9 mouse cellular contexts compared by ENCODE assay signal in genomic region chr15:85655751-85656167, GRCm38 (mm10).
DNase-seq lines count a peak whose midpoint lies in the region; ATAC-seq and TF ChIP-seq lines count a peak whose summit lies in the region.
"Had no signal": no experiment of that assay in that cellular context is flagged by ENCODE, and none has a peak within 500 bp of the region (broad histone marks: within the 10 kb centered on the region; RNA-seq: fewer than 3 reads in every experiment).

No protein-coding gene starts in this region.

- 58% methylated on average over 6 of the region's 6 CpGs for WGBS in kidney, postnatal 0 days
- WGBS in kidney, embryonic 14.5 days, result 64% methylated on average over 6 of the region's 6 CpGs
- 59% methylated on average over 6 of the region's 6 CpGs for WGBS in limb, embryonic 10.5 days

- 0 out of 2 replicates have a peak overlapping the region, but pooled peaks have one; percentile 18 for H3K9ac ChIP-seq in kidney, postnatal 0 days (ENCODE audit: low read depth, low read length)
- H3K9ac ChIP-seq in kidney, embryonic 14.5 days (ENCODE audit: low read depth, low read length), result no peak overlapping the region

- H3K4me3 ChIP-seq in kidney, postnatal 0 days (replicated peaks; ENCODE audit: low read depth, low read length), result no peak overlapping the region
- H3K4me3 ChIP-seq in kidney, embryonic 14.5 days (ENCODE audit: low read length), result no peak overlapping the region
- no peak overlapping the region for H3K4me3 ChIP-seq in limb, embryonic 10.5 days
- H3K4me3 ChIP-seq: megakaryocyte, embryonic 14.5 days had no signal

- no peaks in the 10 kb centered on the region for H3K36me3 ChIP-seq in kidney, postnatal 0 days (ENCODE audit: insufficient read depth, low read length)
- H3K36me3 ChIP-seq in kidney, embryonic 14.5 days (ENCODE audit: control insufficient read depth, insufficient read depth, low read length), result no peaks in the 10 kb centered on the region
- H3K36me3 ChIP-seq in limb, embryonic 10.5 days, result no peaks in the 10 kb centered on the region

- no peak for ATAC-seq in kidney, postnatal 0 days (replicated peaks; ENCODE audit: low FRiP score, low read depth)
- no peak for ATAC-seq in kidney, embryonic 14.5 days (ENCODE audit: low FRiP score, low TSS enrichment)
- ATAC-seq in erythroblast, adult 5-6 weeks (replicated peaks; ENCODE audit: low FRiP score, poor library complexity, severe bottlenecking), result no peak

- H3K4me2 ChIP-seq in kidney, postnatal 0 days (ENCODE audit: low read length), result 0 out of 2 replicates have a peak overlapping the region, but pooled peaks have one; percentile 7
- no peak overlapping the region for H3K4me2 ChIP-seq in kidney, embryonic 14.5 days (replicated peaks; ENCODE audit: low read depth, low read length)

- DNase-seq in kidney, postnatal 0 days (ENCODE audit: low spot score), result no peak
- peak; percentile 53 for DNase-seq in adrenal gland, postnatal 14 days
- DNase-seq in cerebellum, postnatal 14 days, result peak; percentile 68 to 74
- DNase-seq in limb, embryonic 10.5 days (ENCODE audit: low spot score), result no peak
- DNase-seq in thymus, adult 18-20 months, result no peak
- no peak for DNase-seq in gastrocnemius, postnatal 10 days

- TF ChIP-seq CTCF in kidney, postnatal 0 days (IDR thresholded peaks at IDR 0.05; ENCODE audit: low read depth), result no peak

- H3K27me3 ChIP-seq in kidney, postnatal 0 days (ENCODE audit: insufficient read depth, low read length), result no peaks in the 10 kb centered on the region
- H3K27me3 ChIP-seq in kidney, embryonic 14.5 days (ENCODE audit: control insufficient read depth, insufficient read depth, low read length), result peaks cover 5% of the 10 kb centered on the region
- peaks cover 93% of the 10 kb centered on the region for H3K27me3 ChIP-seq in limb, embryonic 10.5 days (ENCODE audit: low read depth, poor library complexity, severe bottlenecking)

- 0 out of 2 replicates have a peak overlapping the region, but pooled peaks have one; percentile 47 for H3K27ac ChIP-seq in kidney, postnatal 0 days
- no peak overlapping the region for H3K27ac ChIP-seq in kidney, embryonic 14.5 days (ENCODE audit: low read depth, low read length)
- H3K27ac ChIP-seq in limb, embryonic 10.5 days, result peak overlapping the region; percentile 62; the same call in 1 of the 2 replicates

- peaks cover 32% of the 10 kb centered on the region for H3K4me1 ChIP-seq in kidney, postnatal 0 days (replicated peaks; ENCODE audit: insufficient read depth, low read length)
- H3K4me1 ChIP-seq in kidney, embryonic 14.5 days (ENCODE audit: control insufficient read depth, insufficient read depth, low read length), result peaks cover 17% of the 10 kb centered on the region
- peaks cover 25% of the 10 kb centered on the region for H3K4me1 ChIP-seq in limb, embryonic 10.5 days

- H3K9me3 ChIP-seq in kidney, postnatal 0 days (replicated peaks; ENCODE audit: low read length), result no peaks in the 10 kb centered on the region
- H3K9me3 ChIP-seq in kidney, embryonic 14.5 days (ENCODE audit: control insufficient read depth, low read length), result no peaks in the 10 kb centered on the region
- H3K9me3 ChIP-seq in limb, embryonic 10.5 days (replicated peaks), result no peaks in the 10 kb centered on the region
- H3K9me3 ChIP-seq: megakaryocyte, embryonic 14.5 days had no signal

Comparison
In these comparisons a context has a peak if more than half of its experiments do, and no peak if none do; other contexts are left out.
1. DNase-seq: peak in adrenal gland, postnatal 14 days (single experiment) and cerebellum, postnatal 14 days (2 of 2); none in kidney, postnatal 0 days (single experiment), limb, embryonic 10.5 days (single experiment), thymus, adult 18-20 months (0 of 2) and gastrocnemius, postnatal 10 days (single experiment).